Mouse (Mus musculus) bone marrow macrophage, adult 2 months (primary cell): Measurements from ENCODE around the gene Nbea. TPM values are rescaled to one million over a fixed set of nuclear protein-coding genes. Genes with fewer than 3 reads are reported as not detected.

ENCODE experiments used
- H3K27ac ChIP-seq: 2 replicates; pipeline ENCODE4 v1.5.1; 2012; ENCODE audit warnings: low read depth, low read length; ENCODE audit not compliant: insufficient read depth
- H3K4me1 ChIP-seq: 2 replicates; pipeline ENCODE4 v1.6.1; 2012; ENCODE audit warnings: low read length; ENCODE audit not compliant: control insufficient read depth, insufficient read depth
- H3K4me3 ChIP-seq: 2 replicates; pipeline ENCODE4 v1.5.1; 2012; ENCODE audit warnings: mild to moderate bottlenecking, low read length, moderate library complexity; ENCODE audit not compliant: insufficient read depth
- CTCF ChIP-seq: IDR thresholded peaks from 2 replicates; pipeline ENCODE4 v1.5.1; 2012; ENCODE audit warnings: low read depth, mild to moderate bottlenecking, low read length, moderate library complexity
- POLR2A ChIP-seq: IDR thresholded peaks from 2 replicates; pipeline ENCODE4 v1.6.1; 2012; ENCODE audit warnings: mild to moderate bottlenecking, low read depth, low read length, borderline replicate concordance
- polyA plus RNA-seq: library from polyadenylated mRNA; stranded (reverse); fragments of >200 nt; gene quantifications from 2 replicates; pipeline ENCODE4 v1.2.4, GENCODE M21; 2012; ENCODE audit not compliant: missing spikeins, insufficient read depth, insufficient read length

Nbea gene
- polyA plus RNA-seq: 0.15 and 0.28 TPM in 2 replicates

DNA sequence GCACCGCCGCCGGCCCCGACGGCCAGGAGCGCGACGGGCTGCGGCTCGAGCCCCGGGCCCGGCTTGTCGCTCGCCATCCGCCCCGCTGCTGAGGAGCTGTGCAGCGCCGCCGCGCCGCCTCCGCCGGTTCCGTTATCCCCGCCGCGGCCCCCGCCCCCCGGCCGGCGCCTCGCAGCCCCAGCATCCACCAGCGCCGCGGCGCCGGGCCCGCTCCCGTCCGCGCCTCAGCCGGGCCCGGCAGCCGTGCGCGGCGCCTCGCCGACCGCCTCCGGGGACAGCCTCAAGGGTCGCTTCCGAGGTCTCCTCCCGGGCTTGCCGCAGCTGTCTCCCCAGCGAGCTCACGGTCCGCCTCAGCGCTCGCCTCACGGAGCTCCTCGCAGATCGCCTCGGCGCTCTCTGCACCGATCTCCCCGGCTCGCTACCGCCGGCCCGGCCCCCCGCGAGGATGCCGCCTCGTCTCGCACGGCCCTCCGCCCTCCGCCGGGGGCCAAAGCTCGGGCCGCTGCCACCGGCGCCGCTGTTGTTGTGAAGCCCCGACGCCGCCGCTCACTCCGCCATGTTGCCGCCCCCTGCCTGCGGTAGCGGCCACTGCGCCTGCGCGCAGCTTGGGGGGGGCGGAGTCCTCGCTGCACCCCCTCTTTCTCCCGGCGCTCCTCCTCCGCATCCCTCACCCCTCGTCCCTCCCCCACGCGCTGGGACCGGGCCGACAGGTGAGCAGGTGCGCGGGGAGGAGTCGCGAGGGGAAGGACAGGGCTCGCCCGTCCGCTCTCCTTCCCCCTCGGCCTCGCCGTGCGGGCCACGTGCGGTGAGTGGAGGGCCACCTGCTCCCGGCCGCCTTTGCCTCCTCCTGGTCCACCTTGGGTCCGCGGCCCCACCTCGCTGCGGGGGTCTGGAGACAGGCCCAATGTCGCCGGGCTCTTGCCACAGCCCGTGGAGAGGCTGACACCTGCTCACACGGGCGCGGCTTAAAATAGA, at the start of gene Nbea:
Gene Nbea (minus strand): TSS at position 543 of the 975 bp plus-strand sequence.
- Histone ChIP-seq H3K4me3 (peak within 1 kb of the TSS; percentile 50), H3K27ac (no peak within 1 kb of the TSS), H3K4me1 (no peaks in the 10 kb centered on the region)
- TF ChIP-seq CTCF (no peak), POLR2A (no peak)

DNA sequence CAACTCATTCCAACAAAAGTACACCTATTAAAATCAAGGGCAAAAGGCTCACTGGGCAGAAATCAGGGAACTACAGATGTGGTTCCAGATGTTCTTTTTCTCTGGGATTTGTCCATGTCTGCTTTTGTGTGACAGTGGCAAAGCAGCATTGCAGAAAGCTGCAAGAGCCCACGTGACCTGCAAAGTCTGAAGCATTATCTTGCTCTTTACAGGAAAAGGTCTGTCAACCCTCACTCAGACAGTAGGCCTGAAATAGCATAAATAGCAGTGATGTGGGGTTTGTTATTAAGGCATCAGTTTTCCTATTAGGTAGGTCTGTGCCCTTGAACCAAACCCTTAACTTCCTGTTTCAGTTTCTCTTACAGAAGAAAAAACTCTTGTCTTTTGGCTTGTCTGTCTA, 45.8 kb upstream of the Nbea start:
- H3K27ac ChIP-seq: no peak overlapping the region
- TF ChIP-seq POLR2A (no peak), CTCF (no peak)
- no peaks in the 10 kb centered on the region for H3K4me1 ChIP-seq
- H3K4me3 ChIP-seq: no peak overlapping the region

DNA sequence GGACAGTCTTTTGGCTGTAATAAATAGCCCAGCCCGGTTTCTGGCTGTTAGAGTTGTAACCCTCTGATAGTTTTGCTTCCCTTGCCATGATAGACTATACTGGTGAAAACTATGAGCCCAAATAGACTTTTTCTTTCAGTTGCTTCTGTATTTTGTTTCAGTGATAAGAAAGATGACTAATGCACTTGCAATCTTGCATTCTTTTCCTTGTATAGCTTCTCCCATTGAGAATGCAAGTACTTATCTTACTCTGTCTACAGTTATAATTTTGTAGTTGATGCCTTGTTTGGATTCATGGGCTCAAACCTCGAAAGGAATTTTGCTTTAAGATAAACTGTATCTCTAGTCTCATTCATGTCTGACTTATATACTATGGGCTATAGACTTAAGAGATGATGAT, 32.5 kb upstream of the Nbea start:
- H3K4me1 ChIP-seq: no peaks in the 10 kb centered on the region
- no peak for TF ChIP-seq POLR2A
- TF ChIP-seq CTCF: no peak

DNA sequence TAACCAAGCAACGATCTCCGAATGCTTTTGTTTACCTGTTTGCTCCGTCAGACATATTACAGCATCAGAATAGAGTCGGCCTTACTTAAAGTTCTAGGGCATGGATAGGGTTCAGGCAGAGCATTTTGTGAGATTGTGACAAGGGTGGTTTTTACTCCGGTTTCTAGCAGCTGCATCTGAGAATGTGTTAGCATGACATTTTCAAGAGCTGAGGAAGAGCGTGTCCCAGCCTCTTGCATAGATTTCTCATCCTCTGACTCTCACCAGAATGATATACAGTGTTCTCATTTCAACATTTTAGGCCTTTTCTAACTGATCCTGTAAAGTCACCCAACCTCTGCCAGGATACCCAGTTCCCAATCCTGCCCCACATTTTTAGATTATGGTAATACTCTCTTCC, 20.5 kb upstream of the Nbea start:
- TF ChIP-seq POLR2A (no peak), CTCF (no peak)
- H3K4me3 ChIP-seq: no peak overlapping the region
- no peaks in the 10 kb centered on the region for H3K4me1 ChIP-seq
- no peak overlapping the region for H3K27ac ChIP-seq

More for the DNA sequence above, 32.5 kb upstream of the Nbea start:
- no peak overlapping the region for H3K4me3 ChIP-seq
- H3K27ac ChIP-seq: no peak overlapping the region

DNA sequence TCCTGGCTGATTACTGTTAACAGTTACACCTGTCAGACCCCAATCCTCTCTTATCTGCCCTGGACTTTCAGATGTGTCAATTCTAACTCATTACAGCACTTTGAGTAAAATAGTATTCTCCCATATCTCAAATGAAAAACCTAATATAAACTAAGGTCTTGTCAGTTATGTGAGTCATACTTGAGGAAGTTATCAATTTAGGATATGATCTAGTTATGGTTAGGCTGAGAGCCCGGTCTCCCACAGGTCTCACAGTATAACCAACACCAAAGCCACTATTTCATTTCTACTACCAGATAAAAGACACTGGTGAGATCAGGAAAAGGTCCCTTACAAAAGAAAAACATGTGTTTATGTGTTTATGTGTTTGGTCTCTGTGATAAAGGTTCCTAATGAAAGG, 4.7 kb upstream of the Nbea start:
- TF ChIP-seq POLR2A: no peak
- no peak for TF ChIP-seq CTCF
- no peaks in the 10 kb centered on the region for H3K4me1 ChIP-seq

DNA sequence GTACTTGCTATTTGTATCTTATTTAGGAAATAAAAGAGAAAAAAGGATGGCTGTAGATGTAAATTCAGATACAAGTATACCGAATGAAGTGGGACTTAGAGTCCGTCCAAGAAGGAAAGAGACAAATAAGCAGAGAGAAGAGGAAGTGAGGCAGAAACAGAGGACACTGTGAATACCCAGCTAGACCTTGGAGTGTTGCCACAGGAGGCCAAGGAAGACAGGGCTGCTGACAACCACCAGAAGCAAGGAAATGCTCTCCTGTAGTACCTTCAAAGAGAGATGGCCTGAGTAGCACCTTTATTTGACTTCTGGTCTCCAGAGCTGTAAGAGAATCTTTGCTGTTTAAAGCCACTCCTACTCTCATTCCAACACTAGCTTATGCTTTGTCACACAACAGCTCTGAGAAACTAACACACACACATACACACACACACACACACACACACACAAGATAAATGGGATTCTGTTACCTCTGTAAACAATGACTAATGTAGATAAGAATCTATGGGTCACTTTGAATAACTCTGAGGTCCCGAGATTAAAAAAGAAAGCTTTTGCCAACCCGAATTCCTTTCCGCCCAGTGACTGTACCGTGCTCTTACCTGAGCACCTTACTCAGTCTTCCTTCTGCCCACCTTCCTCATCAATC, 3.8 kb upstream of the Nbea start:
- no peak overlapping the region for H3K4me3 ChIP-seq
- TF ChIP-seq CTCF (no peak), POLR2A (no peak)
- H3K4me1 ChIP-seq: no peaks in the 10 kb centered on the region
- no peak overlapping the region for H3K27ac ChIP-seq

More for the DNA sequence above, 4.7 kb upstream of the Nbea start:
- no peak overlapping the region for H3K4me3 ChIP-seq
- no peak overlapping the region for H3K27ac ChIP-seq

DNA sequence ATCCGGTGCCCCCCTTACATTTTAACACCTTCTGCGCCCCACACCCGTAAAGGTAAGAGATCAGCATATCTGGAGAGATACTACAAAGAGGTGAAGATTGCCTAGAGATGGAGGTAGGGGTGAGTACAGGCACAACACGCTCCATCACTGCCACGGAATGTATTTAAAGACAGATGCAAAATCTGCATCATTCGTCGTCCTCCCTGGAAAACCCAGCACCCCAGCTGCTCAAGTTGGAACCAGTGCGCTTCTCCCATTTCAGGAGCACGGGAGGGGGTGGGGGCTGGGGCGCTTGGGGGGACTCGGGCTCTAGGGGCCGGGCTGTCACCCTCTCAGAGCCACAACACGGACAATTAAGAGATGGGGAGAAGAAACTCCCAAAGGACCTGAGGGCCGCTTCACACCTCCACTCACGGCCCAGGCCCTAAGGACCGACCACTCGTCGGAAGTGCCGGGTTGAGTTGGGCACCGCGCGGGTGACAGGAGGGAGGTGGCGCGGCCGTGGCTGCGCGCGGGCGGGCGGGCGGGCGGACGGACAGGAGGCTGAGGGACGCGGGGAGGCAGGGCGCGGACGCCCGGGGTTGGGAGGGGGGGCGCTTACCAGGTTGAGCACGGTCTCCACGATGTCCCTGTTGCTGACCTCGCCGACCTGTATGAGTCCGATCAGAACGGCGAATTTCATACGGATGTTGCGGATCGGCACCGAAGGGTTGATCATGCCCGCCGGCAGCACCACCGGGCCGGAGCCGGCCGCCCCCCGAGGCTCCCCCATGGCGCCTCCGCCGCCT, 936 bp downstream of the Nbea start:
- no peak for TF ChIP-seq POLR2A
- no peak for TF ChIP-seq CTCF
- H3K27ac ChIP-seq: no peak overlapping the region
- H3K4me3 ChIP-seq: peak overlapping the region; percentile 28
- no peaks in the 10 kb centered on the region for H3K4me1 ChIP-seq

DNA sequence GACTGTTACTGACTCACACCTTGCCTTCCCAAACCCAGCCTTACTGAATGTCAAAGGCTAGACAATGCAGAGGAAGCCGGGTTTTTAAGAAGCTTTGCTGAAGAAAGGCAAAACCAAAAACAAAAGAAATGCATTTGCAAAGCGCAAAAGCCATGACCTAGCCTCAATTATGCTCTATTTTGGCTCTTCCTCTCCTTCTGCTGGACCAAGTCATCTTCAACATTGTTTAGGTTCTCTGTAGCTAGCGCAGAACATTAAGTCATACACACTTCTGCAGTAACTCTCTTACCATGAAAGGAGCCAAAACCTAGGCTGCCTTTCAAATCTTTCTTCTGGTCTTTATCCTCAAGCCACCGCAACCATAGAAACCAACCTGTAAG, 1.5 kb downstream of the Nbea start:
- no peaks in the 10 kb centered on the region for H3K4me1 ChIP-seq
- TF ChIP-seq CTCF (no peak), POLR2A (no peak)
- H3K27ac ChIP-seq: no peak overlapping the region
- H3K4me3 ChIP-seq: no peak overlapping the region

DNA sequence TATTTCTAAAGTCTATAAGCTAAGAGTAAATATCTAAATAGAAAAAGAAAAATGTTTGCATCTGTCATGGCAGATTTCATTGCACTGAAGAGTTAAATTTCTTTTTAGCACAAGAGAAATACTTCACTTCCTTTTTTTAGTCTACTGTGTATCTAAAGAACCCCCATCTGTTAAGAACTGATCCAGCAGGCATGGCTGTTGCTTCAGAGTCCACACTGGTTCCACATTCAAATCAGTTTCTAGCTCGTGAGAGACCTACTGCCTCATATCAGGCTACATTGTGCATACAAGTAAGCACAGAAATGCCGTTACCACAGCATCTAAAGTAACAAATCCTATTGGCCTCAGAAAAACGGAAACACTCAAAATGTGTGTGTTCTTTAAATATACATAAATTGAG, 2.5 kb downstream of the Nbea start:
- TF ChIP-seq POLR2A (no peak), CTCF (no peak)
- Histone ChIP-seq H3K4me3 (no peak overlapping the region), H3K27ac (no peak overlapping the region), H3K4me1 (no peaks in the 10 kb centered on the region)
